Mouse (Mus musculus) kidney, adult 2 months (tissue): ENCODE measurements at regions not wholly inside any gene's neighbourhood (a gene's known extent, or its start where the extent isn't known, plus 50 kb on each side); places are given as distances from the start of the nearest gene placed in this dataset.

Source experiments
- DNase-seq: peaks from one replicate; pipeline ENCODE4 v3.0.0; 2021
- H3K27ac ChIP-seq: fragments of 200-500 bp; 2 replicates; pipeline ENCODE4 v1.5.1; 2012; ENCODE audit warnings: low read depth, low read length, control low read depth, inconsistent platforms; ENCODE audit not compliant: insufficient read depth
- H3K27me3 ChIP-seq: fragments of 200-500 bp; replicated peaks from 2 replicates; pipeline ENCODE4 v1.6.1; 2012; ENCODE audit warnings: mild to moderate bottlenecking, moderate library complexity, low read length, inconsistent platforms; ENCODE audit not compliant: control insufficient read depth, insufficient read depth
- H3K36me3 ChIP-seq: fragments of 200-500 bp; 2 replicates; pipeline ENCODE4 v1.6.1; 2012; ENCODE audit warnings: mild to moderate bottlenecking, moderate library complexity, low read length, inconsistent platforms; ENCODE audit not compliant: control insufficient read depth, insufficient read depth
- H3K4me1 ChIP-seq: fragments of 200-500 bp; 2 replicates; pipeline ENCODE4 v1.6.1; 2011; ENCODE audit warnings: low read length; ENCODE audit not compliant: control insufficient read depth, insufficient read depth
- H3K4me3 ChIP-seq: fragments of 200-500 bp; 2 replicates; pipeline ENCODE4 v1.5.1; 2011; ENCODE audit warnings: mild to moderate bottlenecking, low read depth, low read length, control low read depth; ENCODE audit not compliant: insufficient read depth
- CTCF ChIP-seq: fragments of 200-500 bp; conservative IDR thresholded peaks from 2 replicates; pipeline ENCODE4 v1.5.1; 2011; ENCODE audit warnings: low read depth, mild to moderate bottlenecking, control low read depth, low read length, moderate library complexity, mixed read lengths; ENCODE audit not compliant: insufficient read depth, insufficient read length
- POLR2A ChIP-seq: fragments of 200-500 bp; IDR thresholded peaks from one replicate; pipeline ENCODE4 v1.6.1; 2011; ENCODE audit warnings: low read depth, low read length, control low read depth
- WGBS: fragments of 180-500 bp; shearing (Covaris S2); methylation state at CpG from one replicate; pipeline ENCODE4 v1.1.7; 2018; 5-methylcytosine and 5-hydroxymethylcytosine counted together

- TF ChIP-seq POLR2A (no peak), CTCF (no peak)
- Histone ChIP-seq H3K4me1 (no peaks in the 10 kb centered on the region), H3K4me3 (no peak overlapping the region), H3K36me3 (no peaks in the 10 kb centered on the region), H3K27ac (no peak overlapping the region), H3K27me3 (no peaks in the 10 kb centered on the region)
- 75% methylated on average over 3 of the region's 3 CpGs for WGBS
- no peak for DNase-seq
These were observed 56.0 kb downstream of the Pttg1 start for GRCm38 (mm10) chr11:43370025-43370424.

GRCm38 (mm10) chr11:43368346-43368745 lies 57.7 kb downstream of the Pttg1 start:
- no peaks in the 10 kb centered on the region for H3K4me1 ChIP-seq
- TF ChIP-seq POLR2A (no peak), CTCF (no peak)
- H3K4me3 ChIP-seq = no peak overlapping the region
- DNase-seq = no peak
- no peaks in the 10 kb centered on the region for H3K36me3 ChIP-seq
- WGBS = 50% methylated on average over 1 of the region's 1 CpGs
- no peak overlapping the region for H3K27ac ChIP-seq
- no peaks in the 10 kb centered on the region for H3K27me3 ChIP-seq

- DNase-seq = no peak
- no peaks in the 10 kb centered on the region for H3K27me3 ChIP-seq
- TF ChIP-seq POLR2A (no peak), CTCF (no peak)
- H3K4me3 ChIP-seq = no peak overlapping the region
- H3K36me3 ChIP-seq = no peaks in the 10 kb centered on the region
- no peaks in the 10 kb centered on the region for H3K4me1 ChIP-seq
- WGBS = 67% methylated on average over 13 of the region's 13 CpGs
- H3K27ac ChIP-seq = no peak overlapping the region
These were observed 64.2 kb downstream of the Pttg1 start for GRCm38 (mm10) chr11:43361858-43362257.

GRCm38 (mm10) chr11:43358390-43359291 lies 67.4 kb downstream of the Pttg1 start:
- WGBS = 65% methylated on average over 13 of the region's 13 CpGs
- no peak for DNase-seq
- Histone ChIP-seq H3K4me1 (no peaks in the 10 kb centered on the region), H3K4me3 (no peak overlapping the region), H3K27ac (no peak overlapping the region), H3K36me3 (no peaks in the 10 kb centered on the region), H3K27me3 (no peaks in the 10 kb centered on the region)
- TF ChIP-seq POLR2A (no peak), CTCF (no peak)

GRCm38 (mm10) chr11:43353602-43354001 lies 72.4 kb downstream of the Pttg1 start:
- no peaks in the 10 kb centered on the region for H3K36me3 ChIP-seq
- H3K4me3 ChIP-seq = no peak overlapping the region
- no peak for DNase-seq
- whole genome bisulfite sequencing = 63% methylated on average over 4 of the region's 4 CpGs
- H3K27me3 ChIP-seq = no peaks in the 10 kb centered on the region
- TF ChIP-seq CTCF = no peak
- TF ChIP-seq POLR2A = no peak
- H3K27ac ChIP-seq = no peak overlapping the region
- no peaks in the 10 kb centered on the region for H3K4me1 ChIP-seq

- DNase-seq = peak; percentile 3
- Histone ChIP-seq H3K36me3 (no peaks in the 10 kb centered on the region), H3K27me3 (no peaks in the 10 kb centered on the region), H3K27ac (no peak overlapping the region), H3K4me1 (no peaks in the 10 kb centered on the region), H3K4me3 (no peak overlapping the region)
- no peak for TF ChIP-seq CTCF
- TF ChIP-seq POLR2A = no peak
- WGBS = 61% methylated on average over 1 of the region's 1 CpGs
These were observed 73.0 kb downstream of the Pttg1 start for GRCm38 (mm10) chr11:43353030-43353429.

- no peak overlapping the region for H3K27ac ChIP-seq
- no peak for DNase-seq
- H3K27me3 ChIP-seq = no peaks in the 10 kb centered on the region
- no peak overlapping the region for H3K4me3 ChIP-seq
- H3K36me3 ChIP-seq = no peaks in the 10 kb centered on the region
- 70% methylated on average over 2 of the region's 2 CpGs for whole genome bisulfite sequencing
- no peaks in the 10 kb centered on the region for H3K4me1 ChIP-seq
- no peak for TF ChIP-seq POLR2A
- TF ChIP-seq CTCF = no peak
These were observed 74.2 kb downstream of the Pttg1 start for GRCm38 (mm10) chr11:43351818-43352217.
